Mouse (Mus musculus) erythroid progenitor cell, adult 5-6 weeks (primary cell): Measurements from ENCODE around the gene Ncdn. TPM values are rescaled to one million over a fixed set of nuclear protein-coding genes. Genes with fewer than 3 reads are reported as not detected.

Experiments used
- ATAC-seq: replicated peaks from 2 replicates; pipeline ENCODE4 v1.8.0; 2016; ENCODE audit warnings: moderate number of reproducible peaks, mild to moderate bottlenecking, moderate TSS enrichment, inconsistent platforms; ENCODE audit not compliant: poor library complexity, low FRiP score, severe bottlenecking
- total RNA-seq, 2 experiments: library from RNA; stranded (forward) in 1 of 2; stranded (reverse) in 1 of 2; fragments of 150-400 nt in 1 of 2; fragments of 186-747, 209-891 nt in 1 of 2; gene quantifications; 2 replicates each; pipeline versions ENCODE4 v1.2.3 to v1.2.4; 2015 to 2017; ENCODE audit warnings: low replicate concordance in 2 of 2

The Ncdn gene
- total RNA-seq, 2 experiments from 2014 or later, result 1.3 to 3.0 TPM

DNA sequence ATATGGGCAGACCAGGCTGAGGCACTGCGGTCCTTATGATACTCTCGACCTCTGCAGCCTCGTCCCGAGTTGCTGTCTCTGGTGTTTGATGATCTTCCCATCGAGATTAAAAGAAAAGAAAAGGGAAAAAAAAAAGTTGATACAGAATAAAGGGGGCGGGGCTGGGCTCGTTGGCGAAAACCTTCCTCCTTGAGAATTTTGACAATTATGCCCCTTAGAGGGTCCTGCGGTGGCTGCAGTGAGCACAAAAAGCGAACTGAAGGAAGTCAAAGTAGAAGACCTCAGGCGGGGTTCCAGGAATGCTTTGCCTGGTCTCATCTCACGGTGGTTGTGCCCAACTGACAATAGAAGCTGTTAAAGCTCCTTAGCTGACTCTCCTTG lies 983 bp upstream of the Ncdn start:
- no peak for ATAC-seq

- ATAC-seq, result no peak
Observed at GRCm38 (mm10) chr4:126752608-126753141, 563 bp downstream of the Ncdn start.

GRCm38 (mm10) chr4:126752024-126752607 lies 1.1 kb downstream of the Ncdn start:
- no peak for ATAC-seq

- no peak for ATAC-seq
Observed at GRCm38 (mm10) chr4:126751556-126752023, 1.6 kb downstream of the Ncdn start.

DNA sequence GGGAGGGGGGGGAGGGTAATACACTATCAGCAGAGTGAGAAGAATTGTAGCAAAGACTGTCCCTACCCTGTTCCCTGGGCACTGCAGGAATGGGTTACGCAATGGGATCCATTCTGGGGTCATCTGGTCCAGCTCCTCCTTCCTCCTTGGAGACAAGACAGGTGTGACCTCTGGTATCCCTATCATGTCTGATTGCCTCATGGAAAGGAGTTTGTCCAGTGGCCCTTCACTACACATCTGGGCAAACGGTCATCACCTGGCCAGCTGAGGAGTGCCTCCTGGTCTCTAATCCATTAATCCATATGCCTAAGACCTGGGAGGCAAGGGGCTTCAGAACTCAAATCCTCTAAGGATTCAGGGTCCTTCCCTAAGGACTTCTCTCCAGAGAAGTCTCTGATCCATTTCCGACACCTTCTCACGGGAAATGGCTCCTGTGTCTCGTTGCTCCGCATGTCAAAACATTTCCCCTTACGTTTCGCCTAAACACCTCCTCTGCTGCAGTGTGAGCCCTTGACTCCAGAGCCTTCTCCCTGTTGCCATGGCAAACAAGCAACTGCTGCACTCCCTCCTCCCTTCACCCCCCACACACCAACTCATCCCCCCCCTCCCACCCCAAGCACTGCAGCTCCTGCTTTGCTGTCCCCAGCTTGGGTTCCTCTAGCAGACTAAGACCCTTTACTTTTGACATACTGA lies 2.2 kb downstream of the Ncdn start:
- ATAC-seq, result no peak

DNA sequence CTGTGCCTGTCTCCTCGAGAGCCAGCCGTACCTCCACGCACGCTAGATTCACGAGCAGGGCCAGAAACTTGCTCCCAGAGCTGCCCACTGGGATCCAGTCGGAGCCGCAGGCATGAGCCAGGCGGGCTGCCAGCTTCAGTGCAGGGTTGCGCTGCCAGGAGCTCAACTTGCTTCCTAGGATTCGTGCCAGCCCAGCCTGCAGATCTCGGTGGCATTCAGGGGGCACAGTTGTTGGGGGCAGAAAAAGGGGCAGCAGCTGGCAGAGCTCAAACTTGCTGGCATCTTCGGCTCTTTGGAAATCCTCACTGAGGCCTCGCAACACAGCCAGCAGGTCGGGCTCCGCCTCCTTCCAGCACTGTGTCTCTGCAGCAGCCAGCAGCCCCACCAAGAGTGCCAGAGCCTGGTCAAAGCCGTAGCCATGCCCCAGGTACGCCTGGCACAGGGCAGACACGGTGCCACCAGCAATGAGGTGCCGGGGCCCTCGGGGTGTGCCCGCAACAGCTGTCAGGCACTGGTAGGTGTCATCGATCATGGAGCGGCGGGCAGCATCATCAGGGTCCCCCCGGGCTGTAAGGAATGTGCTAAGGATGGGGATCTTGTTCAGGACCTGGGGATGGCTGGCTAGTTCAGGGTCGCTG lies 3.1 kb downstream of the Ncdn start:
- ATAC-seq, result no peak

DNA sequence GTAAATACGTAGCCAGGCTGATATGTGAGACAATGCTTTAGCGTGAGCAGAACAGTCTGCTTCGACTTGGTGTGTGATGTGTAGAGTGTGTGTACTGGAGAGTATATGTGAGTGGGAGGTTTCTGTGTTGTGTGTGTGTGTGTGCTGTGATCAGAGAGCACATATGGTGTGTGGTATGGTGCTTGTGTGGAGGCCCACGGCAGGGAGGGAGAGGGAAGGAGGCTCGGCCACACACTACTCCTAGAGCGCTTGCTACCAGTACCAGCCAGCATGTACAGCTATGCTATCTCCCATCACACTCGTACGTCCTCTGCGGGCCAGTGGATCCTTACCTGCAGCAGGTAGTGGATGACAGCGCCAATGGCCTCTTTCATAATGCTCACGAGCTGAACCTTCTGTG lies 3.7 kb downstream of the Ncdn start:
- no peak for ATAC-seq

DNA sequence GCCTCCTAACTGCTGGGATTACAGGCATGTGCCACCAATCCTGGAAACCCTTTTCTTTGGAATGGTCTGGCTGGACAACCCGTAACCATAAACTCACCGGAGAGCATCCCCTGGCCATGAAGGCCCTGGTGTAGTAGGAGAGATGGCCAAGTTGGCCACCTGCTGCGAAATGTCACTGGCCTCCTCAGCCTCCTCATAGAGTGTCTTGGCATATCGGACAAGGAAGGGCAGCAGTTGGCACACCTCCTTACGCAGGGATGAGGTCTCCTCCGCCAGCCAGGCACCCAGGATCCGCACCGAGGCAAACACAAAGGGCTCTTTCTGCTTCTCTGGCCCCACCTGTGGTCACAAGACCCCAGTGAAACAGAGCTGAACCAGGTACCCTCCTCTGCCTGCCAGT lies 4.9 kb downstream of the Ncdn start:
- ATAC-seq, result no peak

DNA sequence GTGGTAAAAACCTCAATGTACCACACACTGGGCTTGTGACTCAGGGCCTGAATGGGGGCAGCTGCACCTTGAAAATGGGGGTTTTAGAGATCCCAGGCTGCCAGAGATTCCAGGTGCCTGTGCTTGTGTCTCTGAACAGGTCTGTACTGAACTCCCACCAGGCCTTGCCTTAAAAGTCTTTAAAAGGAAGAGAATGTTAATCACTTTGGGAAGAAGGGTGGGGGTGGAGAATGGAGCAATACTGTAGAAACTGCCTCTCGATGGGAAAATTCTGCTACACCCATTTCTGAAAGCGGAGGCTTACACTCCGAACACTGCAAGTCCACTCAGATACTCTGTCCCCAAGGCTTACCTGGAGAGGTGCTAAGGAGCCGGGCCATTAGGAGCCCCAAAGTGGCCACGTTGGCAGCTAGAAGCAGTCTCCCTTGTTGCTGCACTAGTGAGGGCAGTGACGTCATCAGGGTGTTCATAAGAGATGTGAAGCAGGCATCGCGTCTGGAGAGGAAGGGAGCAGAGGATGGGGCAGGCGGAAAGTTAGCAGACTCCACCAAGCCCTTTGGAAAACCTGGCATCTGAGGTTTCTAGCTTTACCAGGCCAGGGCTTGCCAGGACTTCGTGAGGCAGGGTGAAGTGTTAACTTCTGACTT lies 6.9 kb downstream of the Ncdn start:
- ATAC-seq, result no peak

- 0 out of 2 replicates have a peak, but pooled peaks have one; percentile 36 for ATAC-seq
Observed at GRCm38 (mm10) chr4:126745506-126746193, 7.6 kb downstream of the Ncdn start.

DNA sequence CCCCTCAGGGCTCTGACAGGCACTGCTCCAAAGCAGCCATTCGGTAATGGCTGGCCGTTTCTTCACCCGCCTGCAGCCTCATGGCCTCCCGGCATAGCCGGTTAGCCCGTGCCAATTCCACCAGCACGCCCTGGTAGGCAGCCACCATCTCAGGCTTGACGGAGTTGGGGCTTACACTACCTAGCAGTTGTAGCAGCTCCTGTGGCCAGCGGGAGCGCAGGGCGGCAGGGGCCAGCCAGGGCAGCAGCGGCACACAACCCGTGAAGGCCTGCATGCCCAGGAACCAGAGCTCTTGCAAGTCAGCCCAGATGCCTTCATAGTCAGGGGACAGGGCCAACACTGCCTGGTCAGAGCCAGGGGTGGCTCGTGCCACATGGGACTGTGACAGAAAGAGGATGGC lies 8.4 kb downstream of the Ncdn start:
- no peak for ATAC-seq

- ATAC-seq, result no peak
Observed at GRCm38 (mm10) chr4:126743713-126744112, 9.5 kb downstream of the Ncdn start.

DNA sequence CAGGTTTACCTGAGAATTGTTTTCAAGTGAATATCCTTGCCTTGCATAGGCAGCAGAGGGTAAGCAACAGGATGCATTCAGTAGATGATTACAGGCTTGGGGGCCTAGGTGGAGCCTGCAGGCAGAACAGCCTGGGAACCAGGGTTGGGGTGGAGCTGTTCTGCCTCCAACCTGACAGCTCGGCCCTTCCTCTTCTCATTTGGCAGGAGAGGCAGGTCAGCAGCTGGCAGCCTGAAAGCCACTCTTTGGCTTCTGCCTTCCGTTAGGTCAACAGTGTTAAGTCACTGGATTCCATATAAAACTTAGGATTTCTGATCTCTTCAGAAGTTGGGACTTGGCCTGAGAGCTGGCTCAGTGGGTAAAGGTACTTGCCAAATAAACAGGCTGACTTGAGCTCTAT lies 10.3 kb downstream of the Ncdn start:
- no peak for ATAC-seq

DNA sequence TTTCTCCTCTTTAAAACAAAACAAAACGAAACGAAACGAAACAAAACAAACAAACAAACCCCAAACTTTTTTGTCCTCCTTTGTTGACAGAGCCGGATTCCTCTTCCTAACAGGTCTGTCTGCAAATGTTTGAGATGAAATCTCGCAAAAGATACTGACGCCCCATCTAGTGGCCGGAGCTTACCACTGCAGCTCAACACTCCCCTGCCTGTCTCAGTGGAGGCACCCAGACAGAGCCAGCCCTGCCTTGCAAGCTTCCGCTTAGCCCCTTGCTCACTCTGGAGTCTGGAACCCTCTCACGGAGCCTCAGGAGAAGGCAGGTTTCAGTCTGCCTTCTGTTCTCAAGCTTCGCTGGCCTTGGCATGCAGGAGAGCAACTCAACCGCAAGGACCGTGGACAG lies 11.8 kb downstream of the Ncdn start:
- ATAC-seq, result peak; percentile 65; the same call in 1 of the 2 replicates

DNA sequence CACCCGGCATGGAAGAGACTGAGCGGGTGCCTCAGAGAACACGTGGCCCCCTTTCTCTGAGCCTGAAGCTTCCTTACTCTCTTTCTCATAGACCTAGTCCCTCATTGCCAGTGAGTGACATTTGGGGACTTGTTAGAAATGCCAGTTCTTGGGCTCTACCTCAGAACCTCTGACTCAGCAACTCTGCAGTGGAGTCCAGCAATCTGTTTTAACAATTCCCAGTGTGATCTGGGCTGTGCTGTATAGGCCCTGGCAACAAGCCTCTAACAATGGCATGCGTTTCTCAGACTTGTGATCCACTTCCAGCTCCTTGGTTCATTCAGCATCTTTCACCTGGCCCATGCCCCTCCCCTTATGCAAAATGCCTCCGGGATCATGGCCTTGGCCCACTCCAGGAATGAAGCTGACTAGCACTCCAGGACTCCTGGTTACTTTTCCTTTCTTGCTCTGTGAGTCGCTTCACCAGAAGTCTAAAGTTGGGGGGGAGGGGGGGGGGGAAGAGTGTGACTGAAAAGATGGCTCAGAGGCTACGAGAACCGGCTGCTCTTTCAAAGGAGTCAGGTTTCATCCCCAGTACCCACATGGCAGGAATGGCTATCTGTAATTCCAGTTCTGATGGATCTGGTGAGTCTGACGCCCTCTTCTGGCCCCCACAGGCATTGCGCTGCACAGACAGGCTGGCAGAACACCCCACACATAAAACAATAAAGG lies 13.1 kb downstream of the Ncdn start:
- no peak for ATAC-seq

DNA sequence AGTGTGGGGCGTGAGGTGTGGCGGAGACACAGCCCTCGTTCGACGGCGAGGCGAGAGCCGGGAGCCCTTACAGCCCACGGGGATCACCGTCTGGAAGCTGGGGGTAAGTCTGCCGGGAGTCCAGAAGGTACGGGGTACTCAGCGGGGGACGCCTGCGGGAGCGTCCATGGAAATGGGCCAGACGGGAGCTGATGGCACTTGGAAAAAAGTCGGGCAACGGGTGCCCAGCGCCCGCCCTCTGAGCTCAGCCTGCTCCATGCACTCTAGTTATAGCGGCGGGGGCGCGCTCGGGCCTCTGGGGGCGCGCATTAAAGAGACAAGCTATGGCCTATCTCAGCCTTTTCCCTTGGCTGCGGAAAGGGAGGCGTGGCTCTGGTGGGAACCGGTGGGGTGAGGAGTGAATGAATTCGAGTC lies 17.2 kb downstream of the Ncdn start, which contains the start of gene Tfap2e:
Tfap2e (minus strand) TSS at position 240 of the 414 bp plus-strand sequence.
- ATAC-seq, result no peak

DNA sequence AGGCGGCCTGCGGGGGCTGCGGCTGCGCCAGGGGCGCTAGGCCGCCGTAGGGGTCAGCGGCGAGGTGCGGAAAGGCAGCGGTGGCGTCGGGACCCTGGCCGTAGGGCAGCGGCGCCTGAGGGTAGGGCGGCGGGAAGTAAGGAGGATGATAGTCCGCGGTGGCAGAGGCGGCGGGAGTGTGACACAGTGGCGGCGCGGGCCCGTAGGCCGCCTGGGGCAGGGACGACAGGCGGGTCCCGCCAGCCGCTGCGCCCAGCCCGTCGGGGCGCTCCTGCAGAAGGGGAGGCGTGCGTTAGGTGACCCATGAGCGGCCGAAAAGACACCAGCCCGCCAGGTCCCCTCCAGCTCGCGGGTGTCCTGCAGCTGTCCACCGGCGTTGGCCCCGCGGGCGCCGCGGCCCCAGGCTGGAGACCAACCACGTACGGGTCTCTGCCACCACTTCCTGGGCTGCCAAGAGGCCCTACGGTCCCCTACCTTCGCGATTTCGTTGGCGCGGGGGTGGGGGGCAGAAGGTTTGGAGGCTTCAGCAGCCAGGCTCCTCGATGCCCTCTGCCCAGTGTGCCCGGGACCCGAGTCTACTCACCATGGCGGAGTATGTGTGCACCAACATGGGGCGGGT lies 17.7 kb downstream of the Ncdn start:
- ATAC-seq, result no peak

DNA sequence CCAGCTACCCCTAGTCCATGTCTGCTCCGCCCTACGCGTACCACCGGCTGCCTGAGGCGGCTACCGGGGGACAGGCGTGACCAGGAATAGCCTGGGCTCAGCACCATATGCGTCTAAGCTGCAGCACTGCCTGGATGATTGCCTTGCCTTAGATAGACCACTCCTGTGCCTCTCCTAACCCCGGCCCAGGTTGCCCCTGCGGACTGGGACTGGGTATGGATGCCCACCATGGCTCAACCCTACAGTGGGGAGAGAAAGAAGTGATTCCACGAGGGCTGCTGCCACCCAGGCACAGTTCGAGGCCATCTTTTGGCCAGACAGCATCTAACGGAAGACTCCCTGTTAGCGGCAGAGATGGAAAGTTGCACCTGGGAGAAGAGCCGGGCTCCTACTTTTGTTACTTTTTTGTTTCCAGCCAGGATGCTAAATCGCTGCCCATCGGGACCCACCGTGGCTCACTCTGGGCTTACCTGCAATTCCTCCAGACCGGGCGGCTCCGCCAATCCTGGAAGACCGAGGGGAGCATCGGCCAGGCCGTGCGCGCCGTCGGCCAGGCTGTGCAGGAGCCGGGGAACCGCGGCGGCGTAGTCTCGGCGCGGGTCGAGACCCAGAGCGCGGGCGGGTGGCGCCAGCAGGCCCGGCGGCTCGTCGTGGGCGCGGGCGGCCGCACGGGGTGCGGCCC lies 18.4 kb downstream of the Ncdn start:
- ATAC-seq, result no peak
